Mouse (Mus musculus): Measurements from ENCODE around the gene Pi4k2a. TPM values are rescaled to one million over a fixed set of nuclear protein-coding genes. Genes with fewer than 3 reads are reported as not detected.

The Pi4k2a gene
- polyA plus RNA-seq, 1 experiment, result 18.9 TPM

GRCm38 (mm10) chr19:42139724-42140517 is 49.7 kb downstream of the Pi4k2a start:
- no peak for TF ChIP-seq GATA1 (IDR thresholded peaks at IDR 0.05; ENCODE audit: low read length)

GRCm38 (mm10) chr19:42141998-42142397 is 51.7 kb downstream of the Pi4k2a start:
- no peak for TF ChIP-seq GATA1 (IDR thresholded peaks at IDR 0.05; ENCODE audit: low read length)

GRCm38 (mm10) chr19:42142757-42143156 is 52.5 kb downstream of the Pi4k2a start:
- no peak for TF ChIP-seq GATA1 (IDR thresholded peaks at IDR 0.05; ENCODE audit: low read length)

- TF ChIP-seq GATA1 (IDR thresholded peaks at IDR 0.05; ENCODE audit: low read length), result no peak
These were observed 53.8 kb downstream of the Pi4k2a start for GRCm38 (mm10) chr19:42144067-42144466.

GRCm38 (mm10) chr19:42144541-42145167 is 54.4 kb downstream of the Pi4k2a start:
- TF ChIP-seq GATA1 (IDR thresholded peaks at IDR 0.05; ENCODE audit: low read length), result no peak

- TF ChIP-seq GATA1 (IDR thresholded peaks at IDR 0.05; ENCODE audit: low read length), result no peak
These were observed 54.9 kb downstream of the Pi4k2a start for GRCm38 (mm10) chr19:42145210-42145609.

- TF ChIP-seq GATA1 (IDR thresholded peaks at IDR 0.05; ENCODE audit: low read length), result no peak
These were observed 55.5 kb downstream of the Pi4k2a start for GRCm38 (mm10) chr19:42145731-42146130.

GRCm38 (mm10) chr19:42146276-42147010 is 56.2 kb downstream of the Pi4k2a start:
- TF ChIP-seq GATA1 (IDR thresholded peaks at IDR 0.05; ENCODE audit: low read length), result no peak

- TF ChIP-seq GATA1 (IDR thresholded peaks at IDR 0.05; ENCODE audit: low read length), result no peak
These were observed 57.0 kb downstream of the Pi4k2a start, which contains the start of gene Marveld1 for GRCm38 (mm10) chr19:42147170-42147768. TSS of gene Marveld1 (plus strand) at chr19:42147400.

- no peak for TF ChIP-seq GATA1 (IDR thresholded peaks at IDR 0.05; ENCODE audit: low read length)
These were observed 57.7 kb downstream of the Pi4k2a start for GRCm38 (mm10) chr19:42147769-42148568.

GRCm38 (mm10) chr19:42148569-42148860 is 58.2 kb downstream of the Pi4k2a start:
- TF ChIP-seq GATA1 (IDR thresholded peaks at IDR 0.05; ENCODE audit: low read length), result no peak

- TF ChIP-seq GATA1 (IDR thresholded peaks at IDR 0.05; ENCODE audit: low read length), result no peak
These were observed 61.7 kb downstream of the Pi4k2a start for GRCm38 (mm10) chr19:42151990-42152389.

- TF ChIP-seq GATA1 (IDR thresholded peaks at IDR 0.05; ENCODE audit: low read length), result no peak
These were observed 67.4 kb downstream of the Pi4k2a start for GRCm38 (mm10) chr19:42157493-42158237.

- peak; percentile 92 for TF ChIP-seq GATA1 (IDR thresholded peaks at IDR 0.05; ENCODE audit: low read length)
These were observed 68.2 kb downstream of the Pi4k2a start for GRCm38 (mm10) chr19:42158246-42159017.

Measured in G1E-ER4 (cell line).